Mouse (Mus musculus) forebrain, embryonic 12.5 days (tissue): Measurements from ENCODE around the gene Pex11b. TPM values are rescaled to one million over a fixed set of nuclear protein-coding genes. Genes with fewer than 3 reads are reported as not detected.
"Not testable (repeated sequence)": the region's sequence is repeated elsewhere in the genome, so short reads cannot be mapped to it uniquely, and the experiment has no call there.

Experiments used
- ATAC-seq: fragments of 200-750 bp; cut with Nextera tagmentation; 2 replicates; pipeline ENCODE4 v1.8.0; 2017; ENCODE audit warnings: moderate TSS enrichment; ENCODE audit not compliant: low FRiP score
- H3K27ac ChIP-seq: fragments of 300-500 bp; sonication (generic); 2 replicates; pipeline ENCODE4 v1.5.1; 2016; ENCODE audit warnings: mild to moderate bottlenecking
- H3K27me3 ChIP-seq: fragments of 300-500 bp; sonication (generic); 2 replicates; pipeline ENCODE4 v1.6.1; 2016; ENCODE audit warnings: mild to moderate bottlenecking
- H3K36me3 ChIP-seq: fragments of 300-500 bp; sonication (generic); replicated peaks from 2 replicates; pipeline ENCODE4 v1.6.1; 2016; ENCODE audit warnings: mild to moderate bottlenecking
- H3K4me1 ChIP-seq: fragments of 300-500 bp; sonication (generic); 2 replicates; pipeline ENCODE4 v1.6.1; 2016
- H3K4me2 ChIP-seq: fragments of 300-500 bp; sonication (generic); 2 replicates; pipeline ENCODE4 v1.6.1; 2016; ENCODE audit warnings: mild to moderate bottlenecking, moderate library complexity
- H3K4me3 ChIP-seq: fragments of 300-500 bp; sonication (generic); replicated peaks from 2 replicates; pipeline ENCODE4 v1.5.1; 2016; ENCODE audit warnings: mild to moderate bottlenecking
- H3K9ac ChIP-seq: fragments of 300-500 bp; sonication (generic); 2 replicates; pipeline ENCODE4 v1.6.1; 2016; ENCODE audit warnings: mild to moderate bottlenecking
- H3K9me3 ChIP-seq: fragments of 300-500 bp; sonication (generic); 2 replicates; pipeline ENCODE4 v1.6.1; 2016
- WGBS: fragments of 180-500 bp; shearing (Covaris S2); methylation state at CpG from one replicate; pipeline ENCODE4 v1.1.7; 2016; 5-methylcytosine and 5-hydroxymethylcytosine counted together
- polyA plus RNA-seq: library from polyadenylated mRNA; unstranded; fragments of >200 nt; fragmentation: Nextera tagmentation; extraction: Ambion mirVana; gene quantifications from 2 replicates; pipeline ENCODE4 v1.2.1, GENCODE M21; 2016

The Pex11b gene
- polyA plus RNA-seq, 1 experiment from 2014 or later, result 42.1 TPM

GRCm38 (mm10) chr3:96634015-96634414 lies 1.2 kb upstream of the Pex11b start:
- Histone ChIP-seq H3K4me2 (no peak overlapping the region), H3K36me3 (peaks cover 35% of the 10 kb centered on the region), H3K9ac (no peak overlapping the region), H3K27ac (no peak overlapping the region), H3K4me3 (no peak overlapping the region), H3K4me1 (peaks cover 34% of the 10 kb centered on the region), H3K9me3 (no peaks in the 10 kb centered on the region), H3K27me3 (no peaks in the 10 kb centered on the region)
- no peak for ATAC-seq
- 78% methylated on average over 1 of the region's 1 CpGs for WGBS

GRCm38 (mm10) chr3:96635906-96636305 lies 730 bp downstream of the Pex11b start:
- peaks cover 24% of the 10 kb centered on the region for H3K4me1 ChIP-seq
- peak overlapping the region; percentile 96 for H3K9ac ChIP-seq
- peak overlapping the region; percentile 87 for H3K4me2 ChIP-seq
- H3K36me3 ChIP-seq, result peaks cover 41% of the 10 kb centered on the region
- peak overlapping the region; percentile 86 for H3K27ac ChIP-seq
- ATAC-seq, result 0 out of 2 replicates have a peak, but pooled peaks have one; percentile 24
- H3K27me3 ChIP-seq, result no peaks in the 10 kb centered on the region
- no peaks in the 10 kb centered on the region for H3K9me3 ChIP-seq
- WGBS, result 14% methylated on average over 15 of the region's 15 CpGs
- peak overlapping the region; percentile 88 for H3K4me3 ChIP-seq

- Histone ChIP-seq H3K4me3 (peak overlapping the region; percentile 88), H3K4me1 (peaks cover 20% of the 10 kb centered on the region), H3K9me3 (no peaks in the 10 kb centered on the region), H3K4me2 (peak overlapping the region; percentile 87), H3K27me3 (no peaks in the 10 kb centered on the region), H3K27ac (no peak overlapping the region), H3K9ac (peak overlapping the region; percentile 96), H3K36me3 (peaks cover 40% of the 10 kb centered on the region)
- ATAC-seq, result no peak
- WGBS, result 70% methylated on average over 11 of the region's 11 CpGs
These were observed 1.3 kb downstream of the Pex11b start for GRCm38 (mm10) chr3:96636448-96636847.

GRCm38 (mm10) chr3:96639219-96639618 lies 4.0 kb downstream of the Pex11b start:
- Histone ChIP-seq H3K9me3 (no peaks in the 10 kb centered on the region), H3K9ac (no peak overlapping the region), H3K36me3 (peaks cover 30% of the 10 kb centered on the region), H3K4me2 (no peak overlapping the region), H3K27ac (no peak overlapping the region), H3K4me3 (no peak overlapping the region), H3K27me3 (no peaks in the 10 kb centered on the region), H3K4me1 (peaks cover 20% of the 10 kb centered on the region)
- no peak for ATAC-seq
- WGBS, result 85% methylated on average over 1 of the region's 1 CpGs

- Histone ChIP-seq H3K4me2 (no peak within 1 kb of the TSS), H3K9ac (no peak within 1 kb of the TSS), H3K4me3 (no peak within 1 kb of the TSS), H3K36me3 (peaks cover 22% of the 10 kb centered on the region), H3K27me3 (no peaks in the 10 kb centered on the region), H3K27ac (no peak within 1 kb of the TSS), H3K9me3 (no peaks in the 10 kb centered on the region), H3K4me1 (no peaks in the 10 kb centered on the region)
- no peak for ATAC-seq
- 71% methylated on average over 7 of the region's 7 CpGs for WGBS
These were observed 10.0 kb downstream of the Pex11b start, which contains the start of gene Itga10 for GRCm38 (mm10) chr3:96645018-96645649. Itga10 (plus strand) TSS chr3:96645584.

- 89% methylated on average over 3 of the region's 3 CpGs for WGBS
- peaks cover 18% of the 10 kb centered on the region for H3K36me3 ChIP-seq
- ATAC-seq, result no peak
These were observed 12.2 kb downstream of the Pex11b start for GRCm38 (mm10) chr3:96647365-96647764.

GRCm38 (mm10) chr3:96660901-96661300 lies 25.7 kb downstream of the Pex11b start:
- H3K4me2 ChIP-seq, result no peak overlapping the region
- ATAC-seq, result no peak
- H3K9me3 ChIP-seq, result no peaks in the 10 kb centered on the region
- peaks cover 12% of the 10 kb centered on the region for H3K4me1 ChIP-seq
- H3K4me3 ChIP-seq, result no peak overlapping the region
- peaks cover 4% of the 10 kb centered on the region; the same call in 1 of the 2 replicates for H3K27me3 ChIP-seq
- H3K27ac ChIP-seq, result no peak overlapping the region
- H3K9ac ChIP-seq, result no peak overlapping the region
- H3K36me3 ChIP-seq, result no peaks in the 10 kb centered on the region
- 90% methylated on average over 2 of the region's 2 CpGs for WGBS

More at GRCm38 (mm10) chr3:96647365-96647764, 12.2 kb downstream of the Pex11b start:
- Histone ChIP-seq H3K27me3 (no peaks in the 10 kb centered on the region), H3K27ac (no peak overlapping the region), H3K4me3 (no peak overlapping the region), H3K9me3 (no peaks in the 10 kb centered on the region), H3K4me2 (no peak overlapping the region), H3K4me1 (no peaks in the 10 kb centered on the region), H3K9ac (no peak overlapping the region)

- Histone ChIP-seq H3K9me3 (no peaks in the 10 kb centered on the region), H3K4me3 (peak overlapping the region; percentile 28), H3K4me2 (peak overlapping the region; percentile 55), H3K9ac (peak overlapping the region; percentile 49; the same call in 1 of the 2 replicates), H3K27me3 (peaks cover 4% of the 10 kb centered on the region; the same call in 1 of the 2 replicates), H3K4me1 (peaks cover 12% of the 10 kb centered on the region), H3K36me3 (no peaks in the 10 kb centered on the region), H3K27ac (no peak overlapping the region)
- no peak for ATAC-seq
- 43% methylated on average over 8 of the region's 8 CpGs for WGBS
These were observed 27.6 kb downstream of the Pex11b start for GRCm38 (mm10) chr3:96662731-96663316.

- peak; percentile 81 for ATAC-seq
- 0 out of 2 replicates have a peak overlapping the region, but pooled peaks have one; percentile 16 for H3K27ac ChIP-seq
- peaks cover 12% of the 10 kb centered on the region for H3K4me1 ChIP-seq
- H3K4me3 ChIP-seq, result peak overlapping the region; percentile 28
- peak overlapping the region; percentile 55 for H3K4me2 ChIP-seq
- H3K9ac ChIP-seq, result peak overlapping the region; percentile 49
- H3K9me3 ChIP-seq, result no peaks in the 10 kb centered on the region
- no peaks in the 10 kb centered on the region for H3K36me3 ChIP-seq
- 5% methylated on average over 17 of the region's 18 CpGs for WGBS
- peaks cover 4% of the 10 kb centered on the region; the same call in 1 of the 2 replicates for H3K27me3 ChIP-seq
These were observed 28.5 kb downstream of the Pex11b start for GRCm38 (mm10) chr3:96663432-96664239.

GRCm38 (mm10) chr3:96665732-96666363 lies 30.7 kb downstream of the Pex11b start:
- not testable (repeated sequence) for H3K27me3 ChIP-seq, H3K4me3 ChIP-seq, H3K9ac ChIP-seq, H3K27ac ChIP-seq, H3K4me2 ChIP-seq, H3K9me3 ChIP-seq, H3K36me3 ChIP-seq, ATAC-seq
- peaks cover 15% of the 10 kb centered on the region for H3K4me1 ChIP-seq
- WGBS, result 88% methylated on average over 7 of the region's 7 CpGs

GRCm38 (mm10) chr3:96666916-96667315 lies 31.7 kb downstream of the Pex11b start:
- Histone ChIP-seq H3K27ac (no peak overlapping the region), H3K4me2 (no peak overlapping the region), H3K27me3 (peaks cover 16% of the 10 kb centered on the region), H3K36me3 (no peaks in the 10 kb centered on the region), H3K4me3 (no peak overlapping the region), H3K9me3 (no peaks in the 10 kb centered on the region), H3K4me1 (peaks cover 15% of the 10 kb centered on the region), H3K9ac (no peak overlapping the region)
- WGBS, result 100% methylated on average over 5 of the region's 5 CpGs
- no peak for ATAC-seq

GRCm38 (mm10) chr3:96667316-96667715 lies 32.1 kb downstream of the Pex11b start:
- no peaks in the 10 kb centered on the region for H3K36me3 ChIP-seq
- H3K9ac ChIP-seq, result no peak overlapping the region
- H3K27ac ChIP-seq, result no peak overlapping the region
- H3K9me3 ChIP-seq, result no peaks in the 10 kb centered on the region
- no peak overlapping the region for H3K4me2 ChIP-seq
- H3K27me3 ChIP-seq, result peaks cover 16% of the 10 kb centered on the region
- WGBS, result 43% methylated on average over 1 of the region's 1 CpGs
- ATAC-seq, result no peak
- H3K4me1 ChIP-seq, result peaks cover 15% of the 10 kb centered on the region
- H3K4me3 ChIP-seq, result no peak overlapping the region
